Mouse (Mus musculus): ENCODE results near the gene Gga1. TPM values are rescaled to one million over a fixed set of nuclear protein-coding genes. Genes with fewer than 3 reads are reported as not detected.
A peak's percentile ranks its signal among the peaks of the same experiment; 100 is the strongest.

The Gga1 gene
- polyA plus RNA-seq, 1 experiment from 2014 or later: 44.9 TPM

GRCm38 (mm10) chr15:78922700-78923099 is 45.7 kb downstream of the Gga1 start:
- Histone ChIP-seq H3K4me3 (ENCODE audit: low read length) (no peak overlapping the region), H3K27me3 (ENCODE audit: control insufficient read depth, insufficient read depth, low read length) (no peaks in the 10 kb centered on the region), H3K27ac (ENCODE audit: low read length) (no peak overlapping the region), H3K9me3 (replicated peaks; ENCODE audit: control insufficient read depth, low read length) (no peaks in the 10 kb centered on the region), H3K9ac (ENCODE audit: low read length) (no peak overlapping the region), H3K4me1 (ENCODE audit: control insufficient read depth, insufficient read depth, low read length) (peaks cover 26% of the 10 kb centered on the region), H3K4me2 (ENCODE audit: low read depth, low read length) (no peak overlapping the region), H3K36me3 (ENCODE audit: control insufficient read depth, insufficient read depth) (peaks cover 3% of the 10 kb centered on the region; the same call in 1 of the 2 replicates)
- 75% methylated on average over 7 of the region's 7 CpGs for WGBS
- ATAC-seq (replicated peaks; ENCODE audit: extremely low read depth, insufficient read depth, low FRiP score): no peak

GRCm38 (mm10) chr15:78923585-78923984 is 46.6 kb downstream of the Gga1 start:
- no peak overlapping the region for H3K4me3 ChIP-seq (ENCODE audit: low read length)
- H3K36me3 ChIP-seq (ENCODE audit: control insufficient read depth, insufficient read depth): peaks cover 3% of the 10 kb centered on the region; the same call in 1 of the 2 replicates
- 65% methylated on average over 6 of the region's 6 CpGs for WGBS
- no peaks in the 10 kb centered on the region for H3K9me3 ChIP-seq (replicated peaks; ENCODE audit: control insufficient read depth, low read length)
- 0 out of 2 replicates have a peak overlapping the region, but pooled peaks have one; percentile 6 for H3K27ac ChIP-seq (ENCODE audit: low read length)
- H3K9ac ChIP-seq (ENCODE audit: low read length): no peak overlapping the region
- no peaks in the 10 kb centered on the region for H3K27me3 ChIP-seq (ENCODE audit: control insufficient read depth, insufficient read depth, low read length)
- ATAC-seq (replicated peaks; ENCODE audit: extremely low read depth, insufficient read depth, low FRiP score): no peak
- no peak overlapping the region for H3K4me2 ChIP-seq (ENCODE audit: low read depth, low read length)
- peaks cover 29% of the 10 kb centered on the region for H3K4me1 ChIP-seq (ENCODE audit: control insufficient read depth, insufficient read depth, low read length)

GRCm38 (mm10) chr15:78925129-78925528 is 48.1 kb downstream of the Gga1 start:
- Histone ChIP-seq H3K4me1 (ENCODE audit: control insufficient read depth, insufficient read depth, low read length) (peaks cover 30% of the 10 kb centered on the region), H3K36me3 (ENCODE audit: control insufficient read depth, insufficient read depth) (peaks cover 6% of the 10 kb centered on the region; the same call in 1 of the 2 replicates), H3K4me2 (ENCODE audit: low read depth, low read length) (no peak overlapping the region), H3K9ac (ENCODE audit: low read length) (peak overlapping the region; percentile 61; the same call in 1 of the 2 replicates), H3K4me3 (ENCODE audit: low read length) (no peak overlapping the region), H3K27me3 (ENCODE audit: control insufficient read depth, insufficient read depth, low read length) (no peaks in the 10 kb centered on the region), H3K9me3 (replicated peaks; ENCODE audit: control insufficient read depth, low read length) (no peaks in the 10 kb centered on the region), H3K27ac (ENCODE audit: low read length) (peak overlapping the region; percentile 99)
- ATAC-seq (replicated peaks; ENCODE audit: extremely low read depth, insufficient read depth, low FRiP score): no peak
- WGBS: 26% methylated on average over 8 of the region's 8 CpGs

- Histone ChIP-seq H3K4me2 (ENCODE audit: low read depth, low read length) (peak within 1 kb of the TSS; percentile 96), H3K27me3 (ENCODE audit: control insufficient read depth, insufficient read depth, low read length) (no peaks in the 10 kb centered on the region), H3K4me3 (ENCODE audit: low read length) (peak within 1 kb of the TSS; percentile 46), H3K9me3 (replicated peaks; ENCODE audit: control insufficient read depth, low read length) (no peaks in the 10 kb centered on the region), H3K36me3 (ENCODE audit: control insufficient read depth, insufficient read depth) (peaks cover 8% of the 10 kb centered on the region; the same call in 1 of the 2 replicates), H3K27ac (ENCODE audit: low read length) (peak within 1 kb of the TSS; percentile 99), H3K9ac (ENCODE audit: low read length) (peak within 1 kb of the TSS; percentile 61), H3K4me1 (ENCODE audit: control insufficient read depth, insufficient read depth, low read length) (peaks cover 30% of the 10 kb centered on the region)
- WGBS: 6% methylated on average over 20 of the region's 20 CpGs
- ATAC-seq (replicated peaks; ENCODE audit: extremely low read depth, insufficient read depth, low FRiP score): peak; percentile 83
Observed at GRCm38 (mm10) chr15:78926021-78926919, 49.3 kb downstream of the Gga1 start, which contains the start of gene Lgals1. TSS of gene Lgals1 (plus strand) at chr15:78926725.

- peak overlapping the region; percentile 46 for H3K4me3 ChIP-seq (ENCODE audit: low read length)
- peaks cover 34% of the 10 kb centered on the region for H3K4me1 ChIP-seq (ENCODE audit: control insufficient read depth, insufficient read depth, low read length)
- ATAC-seq (replicated peaks; ENCODE audit: extremely low read depth, insufficient read depth, low FRiP score): no peak
- H3K9me3 ChIP-seq (replicated peaks; ENCODE audit: control insufficient read depth, low read length): no peaks in the 10 kb centered on the region
- H3K9ac ChIP-seq (ENCODE audit: low read length): peak overlapping the region; percentile 61
- H3K27me3 ChIP-seq (ENCODE audit: control insufficient read depth, insufficient read depth, low read length): no peaks in the 10 kb centered on the region
- H3K4me2 ChIP-seq (ENCODE audit: low read depth, low read length): peak overlapping the region; percentile 96
- WGBS: 22% methylated on average over 15 of the region's 15 CpGs
- H3K27ac ChIP-seq (ENCODE audit: low read length): peak overlapping the region; percentile 99
- H3K36me3 ChIP-seq (ENCODE audit: control insufficient read depth, insufficient read depth): peaks cover 8% of the 10 kb centered on the region; the same call in 1 of the 2 replicates
Observed at GRCm38 (mm10) chr15:78927021-78927787, 50.2 kb downstream of the Gga1 start.

GRCm38 (mm10) chr15:78927788-78928457 is 50.9 kb downstream of the Gga1 start:
- WGBS: 1% methylated on average over 29 of the region's 35 CpGs
- H3K9me3 ChIP-seq (replicated peaks; ENCODE audit: control insufficient read depth, low read length): no peaks in the 10 kb centered on the region
- peak overlapping the region; percentile 61 for H3K9ac ChIP-seq (ENCODE audit: low read length)
- peak; percentile 17; the same call in 1 of the 2 replicates for ATAC-seq (replicated peaks; ENCODE audit: extremely low read depth, insufficient read depth, low FRiP score)
- H3K4me3 ChIP-seq (ENCODE audit: low read length): peak overlapping the region; percentile 46
- peak overlapping the region; percentile 99 for H3K27ac ChIP-seq (ENCODE audit: low read length)
- peaks cover 34% of the 10 kb centered on the region for H3K4me1 ChIP-seq (ENCODE audit: control insufficient read depth, insufficient read depth, low read length)
- peaks cover 8% of the 10 kb centered on the region; the same call in 1 of the 2 replicates for H3K36me3 ChIP-seq (ENCODE audit: control insufficient read depth, insufficient read depth)
- peak overlapping the region; percentile 96 for H3K4me2 ChIP-seq (ENCODE audit: low read depth, low read length)
- H3K27me3 ChIP-seq (ENCODE audit: control insufficient read depth, insufficient read depth, low read length): no peaks in the 10 kb centered on the region

GRCm38 (mm10) chr15:78928539-78928938 is 51.5 kb downstream of the Gga1 start:
- Histone ChIP-seq H3K27me3 (ENCODE audit: control insufficient read depth, insufficient read depth, low read length) (no peaks in the 10 kb centered on the region), H3K9me3 (replicated peaks; ENCODE audit: control insufficient read depth, low read length) (no peaks in the 10 kb centered on the region), H3K36me3 (ENCODE audit: control insufficient read depth, insufficient read depth) (peaks cover 8% of the 10 kb centered on the region; the same call in 1 of the 2 replicates), H3K4me3 (ENCODE audit: low read length) (peak overlapping the region; percentile 46), H3K9ac (ENCODE audit: low read length) (peak overlapping the region; percentile 2), H3K4me2 (ENCODE audit: low read depth, low read length) (peak overlapping the region; percentile 96), H3K4me1 (ENCODE audit: control insufficient read depth, insufficient read depth, low read length) (peaks cover 34% of the 10 kb centered on the region), H3K27ac (ENCODE audit: low read length) (peak overlapping the region; percentile 58; the same call in 1 of the 2 replicates)
- ATAC-seq (replicated peaks; ENCODE audit: extremely low read depth, insufficient read depth, low FRiP score): no peak
- 53% methylated on average over 8 of the region's 8 CpGs for WGBS

GRCm38 (mm10) chr15:78930192-78930706 is 53.3 kb downstream of the Gga1 start:
- Histone ChIP-seq H3K27ac (ENCODE audit: low read length) (no peak overlapping the region), H3K4me3 (ENCODE audit: low read length) (no peak overlapping the region), H3K36me3 (ENCODE audit: control insufficient read depth, insufficient read depth) (peaks cover 8% of the 10 kb centered on the region; the same call in 1 of the 2 replicates), H3K4me2 (ENCODE audit: low read depth, low read length) (no peak overlapping the region), H3K4me1 (ENCODE audit: control insufficient read depth, insufficient read depth, low read length) (peaks cover 36% of the 10 kb centered on the region), H3K9me3 (replicated peaks; ENCODE audit: control insufficient read depth, low read length) (no peaks in the 10 kb centered on the region), H3K9ac (ENCODE audit: low read length) (no peak overlapping the region), H3K27me3 (ENCODE audit: control insufficient read depth, insufficient read depth, low read length) (no peaks in the 10 kb centered on the region)
- WGBS: 87% methylated on average over 6 of the region's 6 CpGs
- no peak for ATAC-seq (replicated peaks; ENCODE audit: extremely low read depth, insufficient read depth, low FRiP score)

Data from heart, embryonic 16.5 days (tissue).